Mouse (Mus musculus): ENCODE data around the gene Rtn3.
A peak's percentile ranks its signal among the peaks of the same experiment; 100 is the strongest.

Gene Rtn3

GRCm38 (mm10) chr19:7495221-7496038 is 12.3 kb upstream of the Rtn3 start:
- no peaks in the 10 kb centered on the region for H3K27me3 ChIP-seq (ENCODE audit: control insufficient read depth, insufficient read depth, low read length, poor library complexity, severe bottlenecking)
- peak; percentile 64 for DNase-seq (ENCODE audit: low read depth, low spot score)
- H3K36me3 ChIP-seq (ENCODE audit: control insufficient read depth, insufficient read depth, low read length, poor library complexity, severe bottlenecking): no peaks in the 10 kb centered on the region

DNA sequence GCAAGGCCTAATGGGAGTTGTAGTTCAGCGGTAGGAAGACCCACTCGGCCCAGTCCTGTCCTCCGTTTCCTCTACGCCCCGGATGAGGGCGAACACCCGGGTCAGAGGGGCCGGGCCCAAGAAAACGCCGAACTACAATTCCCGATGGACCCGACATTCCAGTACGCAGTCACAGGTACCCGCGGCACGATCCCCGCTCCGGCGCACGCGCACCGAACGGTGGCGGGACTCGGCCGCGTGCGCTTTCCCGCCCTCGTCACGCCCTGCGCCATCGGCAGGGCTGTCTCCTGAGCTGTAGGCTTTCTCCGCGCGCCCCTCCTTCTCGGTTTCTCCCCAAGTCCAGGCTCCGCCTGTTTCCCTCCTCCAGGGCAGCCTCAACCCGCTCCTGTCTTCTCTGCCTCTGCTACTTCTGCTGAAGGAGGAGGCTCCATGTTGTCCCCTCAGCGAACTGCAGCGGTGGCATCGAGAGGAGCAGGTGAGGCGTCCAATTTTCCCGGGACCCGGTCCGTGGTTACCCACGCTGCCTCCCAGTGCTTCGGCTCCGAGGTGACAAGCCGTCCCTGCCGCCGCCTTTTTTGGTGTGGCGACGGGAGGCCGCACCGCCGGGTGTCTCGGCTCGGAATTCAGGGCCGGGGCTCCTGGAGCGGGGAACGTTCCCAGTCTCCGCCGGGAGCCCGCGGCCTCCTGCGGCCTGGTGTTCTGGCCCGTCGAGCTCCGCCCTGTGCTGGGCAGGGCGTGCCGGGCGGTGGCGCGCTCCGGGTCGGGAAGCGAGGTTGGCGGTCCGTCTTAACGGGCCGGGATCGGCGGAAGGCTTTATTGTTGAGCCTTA is 11.3 kb upstream of the Rtn3 start:
- no peaks in the 10 kb centered on the region for H3K27me3 ChIP-seq (ENCODE audit: control insufficient read depth, insufficient read depth, low read length, poor library complexity, severe bottlenecking)
- H3K36me3 ChIP-seq (ENCODE audit: control insufficient read depth, insufficient read depth, low read length, poor library complexity, severe bottlenecking): no peaks in the 10 kb centered on the region
- peak; percentile 87 for DNase-seq (ENCODE audit: low read depth, low spot score)

DNA sequence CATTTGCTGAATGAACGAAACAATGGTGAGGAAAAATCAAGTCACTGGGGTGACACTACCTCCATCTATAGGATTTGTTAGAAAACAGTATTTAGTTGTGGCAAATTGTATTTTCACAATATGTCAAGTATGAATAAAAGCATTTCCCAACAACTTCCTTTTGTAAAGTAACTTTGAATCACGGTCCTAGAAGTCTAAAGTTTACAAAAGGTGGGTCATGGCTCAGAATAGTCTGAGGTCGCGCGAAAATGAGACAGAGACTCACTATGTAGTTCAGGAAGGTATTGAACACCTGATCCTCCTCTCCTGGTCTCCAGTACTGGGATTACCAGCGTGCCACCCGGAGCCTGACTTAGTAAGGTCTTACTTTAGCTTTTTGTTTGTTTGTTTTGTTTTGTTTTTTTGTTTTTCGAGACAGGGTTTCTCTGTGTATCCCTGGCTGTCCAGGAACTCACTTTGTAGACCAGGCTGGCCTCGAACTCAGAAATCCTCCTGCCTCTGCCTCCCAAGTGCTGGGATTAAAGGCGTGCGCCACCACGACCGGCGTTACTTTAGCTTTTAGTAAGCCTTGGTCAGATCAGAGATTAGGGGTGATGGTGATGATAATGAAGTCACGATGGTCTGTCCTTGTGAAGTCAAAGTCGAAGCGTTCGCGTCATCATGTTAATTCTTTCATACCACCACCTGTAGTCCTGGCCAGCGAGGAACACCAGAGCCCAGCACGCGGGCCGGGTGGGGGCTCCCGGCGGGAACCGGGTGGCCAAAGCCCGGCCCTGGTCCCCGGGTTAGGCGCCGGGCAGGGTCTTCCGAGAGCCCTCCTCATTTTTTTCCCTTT is 10.5 kb upstream of the Rtn3 start, which contains the start of gene Atl3:
Atl3 (plus strand) TSS at position 689 of the 835 bp plus-strand sequence.
- no peak for DNase-seq (ENCODE audit: low read depth, low spot score)

DNA sequence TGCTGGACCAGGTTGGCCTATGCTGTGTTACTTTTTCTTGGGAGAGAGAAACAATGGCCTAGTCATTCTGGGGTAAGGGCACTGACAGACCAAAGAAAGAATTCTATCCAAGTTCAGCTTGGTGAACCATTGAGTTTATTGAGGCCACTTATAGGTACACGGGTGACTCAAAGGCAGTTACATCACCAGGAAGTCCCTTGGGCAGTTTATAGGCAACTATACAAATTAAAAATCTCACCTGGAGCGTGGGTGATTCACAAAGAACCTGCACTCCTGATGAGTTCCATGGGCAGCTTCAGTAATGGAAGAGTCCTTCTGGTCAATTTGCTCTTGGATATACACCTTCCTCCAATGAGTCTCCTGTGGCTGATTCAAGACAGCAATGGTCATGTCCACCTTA is 9.6 kb upstream of the Rtn3 start:
- Histone ChIP-seq H3K27me3 (ENCODE audit: control insufficient read depth, insufficient read depth, low read length, poor library complexity, severe bottlenecking) (no peaks in the 10 kb centered on the region), H3K36me3 (ENCODE audit: control insufficient read depth, insufficient read depth, low read length, poor library complexity, severe bottlenecking) (no peaks in the 10 kb centered on the region)
- no peak for DNase-seq (ENCODE audit: low read depth, low spot score)

More for the DNA sequence above, 10.5 kb upstream of the Rtn3 start, which contains the start of gene Atl3:
- H3K36me3 ChIP-seq (ENCODE audit: control insufficient read depth, insufficient read depth, low read length, poor library complexity, severe bottlenecking): no peaks in the 10 kb centered on the region
- H3K27me3 ChIP-seq (ENCODE audit: control insufficient read depth, insufficient read depth, low read length, poor library complexity, severe bottlenecking): no peaks in the 10 kb centered on the region

- H3K36me3 ChIP-seq (ENCODE audit: control insufficient read depth, insufficient read depth, low read length, poor library complexity, severe bottlenecking): no peaks in the 10 kb centered on the region
- H3K27me3 ChIP-seq (ENCODE audit: control insufficient read depth, insufficient read depth, low read length, poor library complexity, severe bottlenecking): no peaks in the 10 kb centered on the region
- DNase-seq (ENCODE audit: low read depth, low spot score): no peak
Observed at GRCm38 (mm10) chr19:7491960-7492359, 8.9 kb upstream of the Rtn3 start.

DNA sequence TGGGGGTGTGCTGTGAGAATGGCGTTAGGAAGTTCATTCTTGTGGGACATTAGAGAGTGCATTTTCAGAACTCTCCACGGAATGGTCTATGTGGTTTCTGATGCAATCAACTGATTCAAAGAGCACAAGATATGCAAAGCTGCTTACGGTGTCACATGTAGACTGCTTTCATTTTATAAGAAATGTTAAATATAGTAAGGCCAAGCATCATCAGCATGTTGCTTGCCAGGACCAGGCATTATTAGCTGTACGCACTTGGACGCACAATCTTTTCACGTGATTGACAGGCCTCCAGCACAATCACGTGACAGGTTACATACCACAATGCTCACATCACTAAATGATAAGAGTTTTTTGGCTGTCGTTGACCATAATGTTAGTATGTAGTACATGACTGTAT is 4.6 kb upstream of the Rtn3 start:
- H3K36me3 ChIP-seq (ENCODE audit: control insufficient read depth, insufficient read depth, low read length, poor library complexity, severe bottlenecking): no peaks in the 10 kb centered on the region
- no peaks in the 10 kb centered on the region for H3K27me3 ChIP-seq (ENCODE audit: control insufficient read depth, insufficient read depth, low read length, poor library complexity, severe bottlenecking)
- peak; percentile 90 for DNase-seq (ENCODE audit: low read depth, low spot score)

- no peak for DNase-seq (ENCODE audit: low read depth, low spot score)
- no peaks in the 10 kb centered on the region for H3K36me3 ChIP-seq (ENCODE audit: control insufficient read depth, insufficient read depth, low read length, poor library complexity, severe bottlenecking)
- H3K27me3 ChIP-seq (ENCODE audit: control insufficient read depth, insufficient read depth, low read length, poor library complexity, severe bottlenecking): no peaks in the 10 kb centered on the region
Observed at GRCm38 (mm10) chr19:7484076-7484475, 995 bp upstream of the Rtn3 start.

- DNase-seq (ENCODE audit: low read depth, low spot score): no peak
- Histone ChIP-seq H3K36me3 (ENCODE audit: control insufficient read depth, insufficient read depth, low read length, poor library complexity, severe bottlenecking) (no peaks in the 10 kb centered on the region), H3K27me3 (ENCODE audit: control insufficient read depth, insufficient read depth, low read length, poor library complexity, severe bottlenecking) (no peaks in the 10 kb centered on the region)
Observed at GRCm38 (mm10) chr19:7483512-7483882, 416 bp upstream of the Rtn3 start.

GRCm38 (mm10) chr19:7482266-7482598 is 849 bp downstream of the Rtn3 start:
- no peaks in the 10 kb centered on the region for H3K27me3 ChIP-seq (ENCODE audit: control insufficient read depth, insufficient read depth, low read length, poor library complexity, severe bottlenecking)
- DNase-seq (ENCODE audit: low read depth, low spot score): no peak
- H3K36me3 ChIP-seq (ENCODE audit: control insufficient read depth, insufficient read depth, low read length, poor library complexity, severe bottlenecking): no peaks in the 10 kb centered on the region

GRCm38 (mm10) chr19:7481541-7482265 is 1.4 kb downstream of the Rtn3 start:
- no peak for DNase-seq (ENCODE audit: low read depth, low spot score)
- H3K27me3 ChIP-seq (ENCODE audit: control insufficient read depth, insufficient read depth, low read length, poor library complexity, severe bottlenecking): no peaks in the 10 kb centered on the region
- H3K36me3 ChIP-seq (ENCODE audit: control insufficient read depth, insufficient read depth, low read length, poor library complexity, severe bottlenecking): no peaks in the 10 kb centered on the region

GRCm38 (mm10) chr19:7479751-7480248 is 3.3 kb downstream of the Rtn3 start:
- no peak for DNase-seq (ENCODE audit: low read depth, low spot score)
- H3K27me3 ChIP-seq (ENCODE audit: control insufficient read depth, insufficient read depth, low read length, poor library complexity, severe bottlenecking): no peaks in the 10 kb centered on the region

DNA sequence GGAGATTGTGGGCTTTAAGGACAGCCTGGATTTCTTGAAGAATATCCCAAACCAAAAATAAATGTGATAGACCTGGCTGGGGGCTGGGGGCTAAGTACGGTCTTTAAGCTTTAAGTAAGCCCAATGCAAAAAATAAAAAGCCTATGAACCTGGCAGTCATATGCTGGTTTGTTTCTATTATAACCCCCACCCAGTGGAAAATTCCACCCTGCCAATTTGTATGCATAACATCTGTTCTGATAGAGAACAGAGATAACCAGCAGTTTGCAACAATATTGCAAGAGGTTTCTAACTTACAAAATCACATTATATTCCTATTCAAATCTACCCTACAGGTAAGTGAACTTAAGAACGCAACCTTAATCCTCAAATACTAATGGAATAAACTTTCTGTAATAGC is 12.4 kb downstream of the Rtn3 start:
- Histone ChIP-seq H3K27me3 (ENCODE audit: control insufficient read depth, insufficient read depth, low read length, poor library complexity, severe bottlenecking) (no peaks in the 10 kb centered on the region), H3K36me3 (ENCODE audit: control insufficient read depth, insufficient read depth, low read length, poor library complexity, severe bottlenecking) (peaks cover 2% of the 10 kb centered on the region; the same call in 1 of the 2 replicates)
- no peak for DNase-seq (ENCODE audit: low read depth, low spot score)

More at GRCm38 (mm10) chr19:7479751-7480248, 3.3 kb downstream of the Rtn3 start:
- no peaks in the 10 kb centered on the region for H3K36me3 ChIP-seq (ENCODE audit: control insufficient read depth, insufficient read depth, low read length, poor library complexity, severe bottlenecking)

DNA sequence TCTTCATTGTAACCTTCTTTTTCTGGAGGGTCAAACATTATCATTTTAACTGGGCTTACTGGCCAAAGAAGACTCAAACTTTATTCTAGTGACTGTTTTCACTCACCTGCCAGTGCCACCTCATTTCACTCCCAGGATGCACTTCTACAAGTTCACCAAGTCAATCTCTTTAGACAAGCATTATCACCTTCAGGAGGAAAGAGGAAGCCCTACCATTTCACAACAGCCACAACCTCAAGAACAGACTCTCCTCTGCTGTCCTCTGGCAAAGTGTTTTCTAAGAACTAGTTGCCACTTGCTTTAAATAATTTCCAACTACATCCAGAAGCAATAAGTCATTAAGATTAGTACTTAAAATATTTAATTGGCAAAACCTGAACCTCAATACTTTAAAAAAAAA is 15.2 kb downstream of the Rtn3 start:
- Histone ChIP-seq H3K27me3 (ENCODE audit: control insufficient read depth, insufficient read depth, low read length, poor library complexity, severe bottlenecking) (no peaks in the 10 kb centered on the region), H3K36me3 (ENCODE audit: control insufficient read depth, insufficient read depth, low read length, poor library complexity, severe bottlenecking) (peaks cover 2% of the 10 kb centered on the region; the same call in 1 of the 2 replicates)
- DNase-seq (ENCODE audit: low read depth, low spot score): no peak

GRCm38 (mm10) chr19:7459370-7459769 is 23.7 kb downstream of the Rtn3 start:
- no peaks in the 10 kb centered on the region; the same call in 1 of the 2 replicates for H3K27me3 ChIP-seq (ENCODE audit: control insufficient read depth, insufficient read depth, low read length, poor library complexity, severe bottlenecking)
- no peak for DNase-seq (ENCODE audit: low read depth, low spot score)

More at GRCm38 (mm10) chr19:7459370-7459769, 23.7 kb downstream of the Rtn3 start:
- H3K36me3 ChIP-seq (ENCODE audit: control insufficient read depth, insufficient read depth, low read length, poor library complexity, severe bottlenecking): no peaks in the 10 kb centered on the region

All from splenic B cell, adult 2 months (primary cell).